Mouse (Mus musculus): ENCODE data around the gene Hist1h2bp. TPM values are rescaled to one million over a fixed set of nuclear protein-coding genes. Genes with fewer than 3 reads are reported as not detected.
"Not testable (repeated sequence)": the region's sequence is repeated elsewhere in the genome, so short reads cannot be mapped to it uniquely, and the experiment has no call there.

Hist1h2bp gene
- polyA plus RNA-seq, 1 experiment from 2014 or later: 2.1 TPM

DNA sequence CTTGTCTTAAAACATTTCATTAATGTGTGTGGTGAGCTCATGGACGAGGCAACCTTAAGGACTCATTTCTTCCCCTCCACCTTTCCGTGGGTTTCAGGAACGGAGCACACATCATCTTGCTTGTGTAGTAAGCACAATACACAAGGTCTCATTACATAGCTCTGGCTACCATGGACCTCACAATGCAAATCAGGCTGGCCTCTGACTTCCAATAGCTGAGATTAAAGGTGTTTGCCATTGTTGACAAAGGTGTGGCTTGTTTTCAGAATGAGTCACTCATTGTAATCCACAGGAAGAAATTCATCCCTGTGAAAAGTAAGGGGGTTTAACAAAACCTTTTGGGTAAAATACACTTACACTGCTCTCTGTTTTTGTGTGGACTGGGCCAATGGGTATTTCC is 41.2 kb downstream of the Hist1h2bp start:
- Histone ChIP-seq H3K27me3 (no peaks in the 10 kb centered on the region), H3K27ac (no peak overlapping the region), H3K36me3 (no peaks in the 10 kb centered on the region), H3K9me3 (no peaks in the 10 kb centered on the region), H3K4me3 (no peak overlapping the region), H3K4me1 (no peaks in the 10 kb centered on the region), H3K4me2 (no peak overlapping the region), H3K9ac (no peak overlapping the region)
- WGBS: 68% methylated on average over 3 of the region's 3 CpGs
- ATAC-seq (ENCODE audit: borderline replicate concordance, extremely low read depth, low FRiP score, low TSS enrichment): no peak

DNA sequence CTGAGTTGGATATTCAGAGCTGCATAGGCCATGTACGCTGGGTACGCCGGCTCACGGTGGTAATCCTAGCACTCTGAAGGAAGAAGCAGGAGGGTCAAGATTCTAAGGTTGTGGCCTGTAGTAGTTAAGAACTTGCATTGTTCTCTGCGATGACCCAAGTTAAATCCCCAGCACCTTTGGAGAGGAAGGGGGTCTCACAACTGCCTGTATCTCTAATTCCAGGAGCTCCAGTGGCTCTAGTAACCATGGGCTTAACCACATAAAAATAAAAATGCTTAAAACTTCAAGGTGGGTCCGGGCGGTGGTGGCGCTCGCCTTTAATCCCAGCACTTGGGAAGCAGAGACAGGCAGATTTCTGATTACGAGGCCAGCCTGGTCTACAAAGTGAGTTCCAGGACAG is 43.1 kb downstream of the Hist1h2bp start:
- Histone ChIP-seq H3K27ac (peak overlapping the region; percentile 47), H3K9ac (no peak overlapping the region), H3K4me1 (no peaks in the 10 kb centered on the region), H3K4me3 (no peak overlapping the region), H3K9me3 (no peaks in the 10 kb centered on the region), H3K36me3 (no peaks in the 10 kb centered on the region), H3K27me3 (no peaks in the 10 kb centered on the region), H3K4me2 (peak overlapping the region; percentile 8; the same call in 1 of the 2 replicates)
- WGBS: 84% methylated on average over 10 of the region's 10 CpGs
- ATAC-seq (ENCODE audit: borderline replicate concordance, extremely low read depth, low FRiP score, low TSS enrichment): no peak

DNA sequence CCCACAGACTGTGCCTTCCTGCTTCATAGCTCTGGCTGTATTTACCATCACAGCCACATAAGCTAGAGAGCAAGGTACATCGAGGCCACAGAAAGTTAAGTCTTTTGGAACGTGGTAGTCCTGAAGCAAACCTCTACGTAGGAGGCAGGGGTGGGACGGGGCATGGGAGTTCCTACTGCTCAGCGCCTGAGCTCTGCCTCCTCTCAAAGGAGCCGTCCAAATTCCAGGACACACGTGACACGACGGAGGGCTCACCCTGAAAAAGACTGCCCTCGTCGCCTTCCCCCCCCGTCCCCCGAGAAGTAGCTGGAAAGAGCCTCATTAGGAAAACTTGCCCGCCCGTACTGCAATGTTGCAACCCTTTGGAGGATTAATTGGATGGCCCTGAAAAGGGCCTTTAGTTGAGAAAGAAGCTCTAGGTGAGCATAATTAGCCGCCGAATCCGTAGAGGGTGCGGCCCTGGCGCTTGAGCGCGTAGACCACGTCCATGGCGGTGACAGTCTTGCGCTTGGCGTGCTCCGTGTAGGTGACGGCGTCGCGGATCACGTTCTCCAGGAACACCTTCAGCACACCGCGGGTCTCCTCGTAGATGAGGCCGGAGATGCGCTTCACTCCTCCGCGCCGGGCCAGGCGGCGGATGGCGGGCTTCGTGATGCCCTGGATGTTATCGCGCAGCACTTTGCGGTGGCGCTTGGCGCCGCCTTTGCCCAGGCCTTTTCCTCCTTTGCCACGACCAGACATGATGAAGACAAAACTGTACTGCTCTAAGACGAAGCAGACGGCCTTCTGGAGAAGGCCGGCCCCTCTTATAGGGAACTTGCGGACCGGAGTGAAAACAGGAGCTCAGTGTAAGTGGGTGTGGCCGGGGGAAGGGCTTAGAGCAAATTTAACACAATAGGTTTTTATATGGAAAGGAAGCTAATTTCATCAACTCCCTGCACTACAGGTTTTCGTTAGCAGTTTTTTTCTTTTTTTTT is 44.4 kb downstream of the Hist1h2bp start, which contains the start of gene Hist1h4n:
Hist1h4n (minus strand) TSS at position 779 of the 977 bp plus-strand sequence.
- H3K9ac ChIP-seq, H3K36me3 ChIP-seq, H3K4me1 ChIP-seq, H3K9me3 ChIP-seq, H3K27me3 ChIP-seq: not testable (repeated sequence)
- H3K4me3 ChIP-seq: peak within 1 kb of the TSS; percentile 26
- under 1% methylated on average over 24 of the region's 58 CpGs for WGBS
- ATAC-seq (ENCODE audit: borderline replicate concordance, extremely low read depth, low FRiP score, low TSS enrichment): peak; percentile 87
- peak within 1 kb of the TSS; percentile 57 for H3K27ac ChIP-seq
- H3K4me2 ChIP-seq: peak within 1 kb of the TSS; percentile 39

DNA sequence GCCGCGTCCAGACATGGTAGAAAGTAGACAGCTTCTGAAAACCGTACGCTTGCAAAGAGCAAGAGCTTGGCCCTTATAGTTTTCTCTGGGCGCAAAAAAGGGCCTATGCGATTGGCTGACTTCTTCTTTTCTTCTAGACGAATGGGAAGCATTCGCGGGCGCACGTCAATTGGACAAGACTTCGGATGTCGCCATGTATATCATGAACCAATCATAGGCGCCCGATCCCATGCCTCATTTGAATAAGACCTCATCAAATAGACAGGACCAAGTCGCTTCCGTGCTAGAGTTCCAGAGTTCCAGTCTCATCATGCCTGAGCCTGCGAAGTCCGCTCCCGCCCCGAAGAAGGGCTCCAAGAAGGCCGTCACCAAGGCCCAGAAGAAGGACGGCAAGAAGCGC is 46.2 kb downstream of the Hist1h2bp start, which contains the start of the genes Hist1h2ap and Hist1h2br:
Hist1h2ap (minus strand) TSS at position 47 of the 400 bp plus-strand sequence.
Hist1h2br (plus strand) TSS at position 283 of the 400 bp plus-strand sequence.
- not testable (repeated sequence) for H3K4me3 ChIP-seq, H3K27ac ChIP-seq, H3K4me2 ChIP-seq, H3K9ac ChIP-seq, H3K36me3 ChIP-seq, H3K4me1 ChIP-seq, H3K9me3 ChIP-seq, H3K27me3 ChIP-seq
- no CpG with 5 or more reads among the region's 24 CpGs for WGBS
- ATAC-seq (ENCODE audit: borderline replicate concordance, extremely low read depth, low FRiP score, low TSS enrichment): peak; percentile 93

Small RNAs within 50 kb of the gene (microRNA-seq; reads per million reads assigned to microRNA genes)
- not detected for gene Gm19658
- gene Gm44346: not detected
- 0.56 reads per million for gene Gm44454
- gene Gm44466: not detected

Other genes with a start within 250 kb of the Hist1h2bp start
- 0.10 and 0.26 TPM in 2 replicates for gene Olfr1366, start 244.7 kb upstream of the Hist1h2bp start, polyA plus RNA-seq (2015; fragmentation: Nextera tagmentation; extraction: Ambion mirVana)
- gene Olfr1535, start 227.6 kb upstream of the Hist1h2bp start, polyA plus RNA-seq (2015; fragmentation: Nextera tagmentation; extraction: Ambion mirVana): 0.04 TPM in 1 of 2 replicates, not detected in the other
- gene Olfr1364, start 205.7 kb upstream of the Hist1h2bp start, polyA plus RNA-seq (2015; fragmentation: Nextera tagmentation; extraction: Ambion mirVana): not detected in 2 replicates
- gene Olfr1362, start 173.4 kb upstream of the Hist1h2bp start, polyA plus RNA-seq (2015; fragmentation: Nextera tagmentation; extraction: Ambion mirVana): not detected in 2 replicates
- not detected in 2 replicates for gene Olfr11, start 144.9 kb upstream of the Hist1h2bp start, polyA plus RNA-seq (2015; fragmentation: Nextera tagmentation; extraction: Ambion mirVana)
- gene Olfr1361, start 124.1 kb upstream of the Hist1h2bp start, polyA plus RNA-seq (2015; fragmentation: Nextera tagmentation; extraction: Ambion mirVana): not detected in 2 replicates
- gene Olfr1360, start 110.1 kb upstream of the Hist1h2bp start, polyA plus RNA-seq (2015; fragmentation: Nextera tagmentation; extraction: Ambion mirVana): not detected in 2 replicates
- not detected in 2 replicates for gene Olfr1359, start 89.3 kb upstream of the Hist1h2bp start, polyA plus RNA-seq (2015; fragmentation: Nextera tagmentation; extraction: Ambion mirVana)
- gene Hist1h2bl, start 71.3 kb upstream of the Hist1h2bp start, polyA plus RNA-seq (2015; fragmentation: Nextera tagmentation; extraction: Ambion mirVana): 2.0 and 3.0 TPM in 2 replicates
- gene Hist1h2ai, start 71.0 kb upstream of the Hist1h2bp start, polyA plus RNA-seq (2015; fragmentation: Nextera tagmentation; extraction: Ambion mirVana): 25.5 and 29.4 TPM in 2 replicates
- gene Hist1h3h, start 69.8 kb upstream of the Hist1h2bp start, polyA plus RNA-seq (2015; fragmentation: Nextera tagmentation; extraction: Ambion mirVana): 11.8 and 14.4 TPM in 2 replicates
- gene Hist1h2bm, start 65.4 kb upstream of the Hist1h2bp start, polyA plus RNA-seq (2015; fragmentation: Nextera tagmentation; extraction: Ambion mirVana): 4.5 and 5.5 TPM in 2 replicates
- gene Hist1h4j, start 52.4 kb upstream of the Hist1h2bp start, polyA plus RNA-seq (2015; fragmentation: Nextera tagmentation; extraction: Ambion mirVana): 1.8 and 3.1 TPM in 2 replicates
- gene Hist1h4k, start 37.0 kb upstream of the Hist1h2bp start, polyA plus RNA-seq (2015; fragmentation: Nextera tagmentation; extraction: Ambion mirVana): 3.1 and 6.3 TPM in 2 replicates
- 43.1 and 47.1 TPM in 2 replicates for gene Hist1h2ak, start 33.6 kb upstream of the Hist1h2bp start, polyA plus RNA-seq (2015; fragmentation: Nextera tagmentation; extraction: Ambion mirVana)
- gene Hist1h2bn, start 33.3 kb upstream of the Hist1h2bp start, polyA plus RNA-seq (2015; fragmentation: Nextera tagmentation; extraction: Ambion mirVana): 5.5 and 6.1 TPM in 2 replicates
- 41.4 and 42.0 TPM in 2 replicates for gene Hist1h1b, start 6.8 kb upstream of the Hist1h2bp start, polyA plus RNA-seq (2015; fragmentation: Nextera tagmentation; extraction: Ambion mirVana)
- gene Hist1h3i, start 4.1 kb upstream of the Hist1h2bp start, polyA plus RNA-seq (2015; fragmentation: Nextera tagmentation; extraction: Ambion mirVana): 137 and 172 TPM in 2 replicates
- 10.7 and 22.4 TPM in 2 replicates for gene Hist1h2an, start 243 bp upstream of the Hist1h2bp start, polyA plus RNA-seq (2015; fragmentation: Nextera tagmentation; extraction: Ambion mirVana)
- gene Hist1h2bq, start 22.7 kb downstream of the Hist1h2bp start, polyA plus RNA-seq (2015; fragmentation: Nextera tagmentation; extraction: Ambion mirVana): 23.1 and 31.1 TPM in 2 replicates
- 1.7 TPM in 1 of 2 replicates, not detected in the other for gene Hist1h2ao, start 23.0 kb downstream of the Hist1h2bp start, polyA plus RNA-seq (2015; fragmentation: Nextera tagmentation; extraction: Ambion mirVana)
- gene Hist1h4m, start 24.3 kb downstream of the Hist1h2bp start, polyA plus RNA-seq (2015; fragmentation: Nextera tagmentation; extraction: Ambion mirVana): not detected in 2 replicates
- 19.5 and 22.5 TPM in 2 replicates for gene Hist1h4n, start 44.7 kb downstream of the Hist1h2bp start, polyA plus RNA-seq (2015; fragmentation: Nextera tagmentation; extraction: Ambion mirVana)
- gene Hist1h2ap, start 46.0 kb downstream of the Hist1h2bp start, polyA plus RNA-seq (2015; fragmentation: Nextera tagmentation; extraction: Ambion mirVana): 3,976 and 4,351 TPM in 2 replicates
- gene Hist1h2br, start 46.3 kb downstream of the Hist1h2bp start, polyA plus RNA-seq (2015; fragmentation: Nextera tagmentation; extraction: Ambion mirVana): 26.7 and 30.8 TPM in 2 replicates
- 11.6 and 13.3 TPM in 2 replicates for gene Zfp184, start 157.6 kb downstream of the Hist1h2bp start, polyA plus RNA-seq (2015; fragmentation: Nextera tagmentation; extraction: Ambion mirVana)
- gene Pom121l2, start 193.7 kb downstream of the Hist1h2bp start, polyA plus RNA-seq (2015; fragmentation: Nextera tagmentation; extraction: Ambion mirVana): 0.09 and 0.32 TPM in 2 replicates
- 11.2 and 36.4 TPM in 2 replicates for gene Prss16, start 222.3 kb downstream of the Hist1h2bp start, polyA plus RNA-seq (2015; fragmentation: Nextera tagmentation; extraction: Ambion mirVana)
- 8.1 and 8.2 TPM in 2 replicates for gene Hist1h2ah, start 248.1 kb downstream of the Hist1h2bp start, polyA plus RNA-seq (2015; fragmentation: Nextera tagmentation; extraction: Ambion mirVana)
- 7.0 and 7.4 TPM in 2 replicates for gene Hist1h2bk, start 248.4 kb downstream of the Hist1h2bp start, polyA plus RNA-seq (2015; fragmentation: Nextera tagmentation; extraction: Ambion mirVana)

All from lung, embryonic 15.5 days (tissue).